Mouse (Mus musculus) liver, adult 2 months (tissue): Measurements from ENCODE around the gene Slc23a2.

Source experiments
- CTCF ChIP-seq: fragments of 200-500 bp; IDR thresholded peaks from 2 replicates; pipeline ENCODE4 v1.5.1; 2011; ENCODE audit warnings: low read depth, low read length, control low read depth
- POLR2A ChIP-seq: fragments of 200-500 bp; IDR thresholded peaks from 2 replicates; pipeline ENCODE4 v1.6.1; 2011; ENCODE audit warnings: low read length, control low read depth; ENCODE audit not compliant: insufficient read depth; ENCODE audit errors: extremely low read depth

DNA sequence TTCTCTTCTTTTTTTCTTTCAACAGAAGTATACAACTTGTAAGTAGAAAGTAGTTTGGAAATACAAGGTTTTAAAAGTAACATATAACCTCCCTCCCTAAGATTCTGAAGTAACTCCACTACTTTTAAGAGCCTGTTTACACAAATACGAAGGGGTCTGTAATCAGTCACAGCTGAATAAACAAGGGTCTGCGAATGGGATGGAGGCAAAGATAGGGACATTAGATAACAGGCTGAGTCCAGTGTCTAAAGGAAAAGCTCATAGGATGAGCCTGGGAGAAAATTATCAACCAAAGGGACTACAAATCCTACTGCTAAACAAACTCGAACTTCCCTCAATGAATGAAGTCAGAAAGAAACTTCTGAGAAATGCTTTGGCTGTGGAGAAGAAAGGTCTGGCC is 95.0 kb downstream of the Slc23a2 start:
- TF ChIP-seq CTCF (no peak), POLR2A (no peak)
